Mouse (Mus musculus) kidney, embryonic 16.5 days (tissue): ENCODE measurements at regions not wholly inside any gene's neighbourhood (a gene's known extent, or its start where the extent isn't known, plus 50 kb on each side); places are given as distances from the start of the nearest gene placed in this dataset.

Experiments
- ATAC-seq: fragments of 200-750 bp; cut with Nextera tagmentation; 2 replicates; pipeline ENCODE4 v1.8.0; 2017; ENCODE audit warnings: moderate TSS enrichment; ENCODE audit not compliant: low FRiP score, low TSS enrichment
- H3K27ac ChIP-seq: fragments of 300-500 bp; sonication (generic); 2 replicates; pipeline ENCODE4 v1.5.1; 2014; ENCODE audit warnings: low read length
- H3K27me3 ChIP-seq: fragments of 300-500 bp; sonication (generic); 2 replicates; pipeline ENCODE4 v1.6.1; 2014; ENCODE audit warnings: low read length, control low read depth, mixed read lengths; ENCODE audit not compliant: insufficient read depth
- H3K36me3 ChIP-seq: fragments of 300-500 bp; sonication (generic); 2 replicates; pipeline ENCODE4 v1.6.1; 2014; ENCODE audit warnings: low read length, control low read depth, mixed read lengths; ENCODE audit not compliant: insufficient read depth
- H3K4me1 ChIP-seq: fragments of 300-500 bp; sonication (generic); 2 replicates; pipeline ENCODE4 v1.6.1; 2014; ENCODE audit warnings: low read length, control low read depth, mixed read lengths; ENCODE audit not compliant: insufficient read depth
- H3K4me2 ChIP-seq: fragments of 300-500 bp; sonication (generic); replicated peaks from 2 replicates; pipeline ENCODE4 v1.6.1; 2014; ENCODE audit warnings: low read depth, low read length
- H3K4me3 ChIP-seq: fragments of 300-500 bp; sonication (generic); 2 replicates; pipeline ENCODE4 v1.5.1; 2014; ENCODE audit warnings: mild to moderate bottlenecking, low read length
- H3K9ac ChIP-seq: fragments of 300-500 bp; sonication (generic); replicated peaks from 2 replicates; pipeline ENCODE4 v1.6.1; 2014; ENCODE audit warnings: low read length
- H3K9me3 ChIP-seq: fragments of 300-500 bp; sonication (generic); 2 replicates; pipeline ENCODE4 v1.6.1; 2016; ENCODE audit warnings: low read length, control low read depth
- WGBS: fragments of 180-500 bp; shearing (Covaris S2); extraction: QIAGEN DNeasy Blood & Tissue Kit; methylation state at CpG from one replicate; pipeline ENCODE4 v1.1.7; 2014; 5-methylcytosine and 5-hydroxymethylcytosine counted together

- Histone ChIP-seq H3K4me2 (no peak overlapping the region), H3K27me3 (no peaks in the 10 kb centered on the region), H3K4me1 (peaks cover 4% of the 10 kb centered on the region; the same call in 1 of the 2 replicates), H3K4me3 (no peak overlapping the region), H3K36me3 (no peaks in the 10 kb centered on the region), H3K27ac (no peak overlapping the region), H3K9ac (no peak overlapping the region), H3K9me3 (no peaks in the 10 kb centered on the region)
- WGBS, result 15% methylated on average over 2 of the region's 2 CpGs
- no peak for ATAC-seq
Measured at GRCm38 (mm10) chr2:178542032-178542431, 111.7 kb downstream of the Cdh26 start.

GRCm38 (mm10) chr2:178544411-178544810, 114.1 kb downstream of the Cdh26 start:
- Histone ChIP-seq H3K4me3 (no peak overlapping the region), H3K9ac (no peak overlapping the region), H3K36me3 (no peaks in the 10 kb centered on the region), H3K27me3 (no peaks in the 10 kb centered on the region), H3K27ac (no peak overlapping the region), H3K4me2 (no peak overlapping the region), H3K4me1 (peaks cover 4% of the 10 kb centered on the region; the same call in 1 of the 2 replicates), H3K9me3 (no peaks in the 10 kb centered on the region)
- WGBS, result 59% methylated on average over 1 of the region's 1 CpGs
- ATAC-seq, result no peak

- ATAC-seq, result no peak
- Histone ChIP-seq H3K27ac (no peak overlapping the region), H3K4me3 (no peak overlapping the region), H3K27me3 (no peaks in the 10 kb centered on the region), H3K9me3 (no peaks in the 10 kb centered on the region), H3K36me3 (no peaks in the 10 kb centered on the region), H3K9ac (no peak overlapping the region), H3K4me1 (peaks cover 4% of the 10 kb centered on the region; the same call in 1 of the 2 replicates), H3K4me2 (no peak overlapping the region)
- 68% methylated on average over 15 of the region's 15 CpGs for WGBS
Measured at GRCm38 (mm10) chr2:178545601-178546352, 115.4 kb downstream of the Cdh26 start.

- Histone ChIP-seq H3K4me1 (peaks cover 4% of the 10 kb centered on the region; the same call in 1 of the 2 replicates), H3K4me3 (no peak overlapping the region), H3K9ac (no peak overlapping the region), H3K36me3 (no peaks in the 10 kb centered on the region), H3K4me2 (no peak overlapping the region), H3K27me3 (no peaks in the 10 kb centered on the region), H3K27ac (no peak overlapping the region), H3K9me3 (no peaks in the 10 kb centered on the region)
- no peak for ATAC-seq
- WGBS, result 87% methylated on average over 3 of the region's 3 CpGs
Measured at GRCm38 (mm10) chr2:178546353-178546720, 116.0 kb downstream of the Cdh26 start.

GRCm38 (mm10) chr2:178546888-178547287, 116.6 kb downstream of the Cdh26 start:
- H3K4me1 ChIP-seq, result peaks cover 4% of the 10 kb centered on the region; the same call in 1 of the 2 replicates
- H3K4me2 ChIP-seq, result no peak overlapping the region
- no peak overlapping the region for H3K4me3 ChIP-seq
- no peaks in the 10 kb centered on the region for H3K36me3 ChIP-seq
- no peaks in the 10 kb centered on the region for H3K27me3 ChIP-seq
- no peak overlapping the region for H3K27ac ChIP-seq
- no peak for ATAC-seq
- WGBS, result 75% methylated on average over 3 of the region's 3 CpGs
- no peak overlapping the region for H3K9ac ChIP-seq
- H3K9me3 ChIP-seq, result no peaks in the 10 kb centered on the region

GRCm38 (mm10) chr2:178548937-178549336, 118.6 kb downstream of the Cdh26 start:
- no peak for ATAC-seq
- H3K4me3 ChIP-seq, result no peak overlapping the region
- H3K4me1 ChIP-seq, result peaks cover 4% of the 10 kb centered on the region; the same call in 1 of the 2 replicates
- H3K27me3 ChIP-seq, result no peaks in the 10 kb centered on the region
- H3K9me3 ChIP-seq, result no peaks in the 10 kb centered on the region
- no peak overlapping the region for H3K27ac ChIP-seq
- H3K36me3 ChIP-seq, result no peaks in the 10 kb centered on the region
- WGBS, result 84% methylated on average over 6 of the region's 6 CpGs
- no peak overlapping the region for H3K9ac ChIP-seq
- no peak overlapping the region for H3K4me2 ChIP-seq

- Histone ChIP-seq H3K4me2 (no peak overlapping the region), H3K27ac (no peak overlapping the region), H3K9ac (no peak overlapping the region), H3K4me3 (no peak overlapping the region), H3K9me3 (no peaks in the 10 kb centered on the region), H3K27me3 (no peaks in the 10 kb centered on the region), H3K4me1 (no peaks in the 10 kb centered on the region), H3K36me3 (no peaks in the 10 kb centered on the region)
- no peak for ATAC-seq
- 79% methylated on average over 4 of the region's 4 CpGs for WGBS
Measured at GRCm38 (mm10) chr2:178553736-178554135, 123.4 kb downstream of the Cdh26 start.

GRCm38 (mm10) chr2:178555692-178556340, 125.5 kb downstream of the Cdh26 start:
- H3K9ac ChIP-seq, result no peak overlapping the region
- H3K4me3 ChIP-seq, result no peak overlapping the region
- no peaks in the 10 kb centered on the region for H3K4me1 ChIP-seq
- no peaks in the 10 kb centered on the region for H3K36me3 ChIP-seq
- no peaks in the 10 kb centered on the region for H3K27me3 ChIP-seq
- 77% methylated on average over 3 of the region's 3 CpGs for WGBS
- no peaks in the 10 kb centered on the region for H3K9me3 ChIP-seq
- H3K4me2 ChIP-seq, result no peak overlapping the region
- no peak overlapping the region for H3K27ac ChIP-seq
- no peak; the same call in 1 of the 2 replicates for ATAC-seq

- 45% methylated on average over 9 of the region's 9 CpGs for WGBS
- Histone ChIP-seq H3K9me3 (no peaks in the 10 kb centered on the region), H3K9ac (no peak overlapping the region), H3K27me3 (no peaks in the 10 kb centered on the region), H3K36me3 (no peaks in the 10 kb centered on the region), H3K4me2 (no peak overlapping the region), H3K27ac (no peak overlapping the region), H3K4me3 (no peak overlapping the region), H3K4me1 (no peaks in the 10 kb centered on the region)
- ATAC-seq, result no peak
Measured at GRCm38 (mm10) chr2:178557934-178558333, 127.6 kb downstream of the Cdh26 start.

GRCm38 (mm10) chr2:178563287-178563686, 133.0 kb downstream of the Cdh26 start:
- Histone ChIP-seq H3K4me1 (no peaks in the 10 kb centered on the region), H3K27ac (no peak overlapping the region), H3K27me3 (no peaks in the 10 kb centered on the region), H3K36me3 (no peaks in the 10 kb centered on the region), H3K4me2 (no peak overlapping the region), H3K9me3 (no peaks in the 10 kb centered on the region), H3K4me3 (no peak overlapping the region), H3K9ac (no peak overlapping the region)
- ATAC-seq, result no peak
- 88% methylated on average over 7 of the region's 7 CpGs for WGBS
